Mouse (Mus musculus) E14TG2a.4 (cell line): ENCODE data around the gene Padi2.

Source experiments
- CTCF ChIP-seq: conservative IDR thresholded peaks from 2 replicates; pipeline ENCODE4 v1.5.1; 2014; ENCODE audit warnings: low read length
- NANOG ChIP-seq: IDR thresholded peaks from 2 replicates; pipeline ENCODE4 v1.6.1; 2014; ENCODE audit warnings: borderline replicate concordance, low read length, mixed read lengths
- POU5F1 ChIP-seq: IDR thresholded peaks from 2 replicates; pipeline ENCODE4 v1.6.1; 2014; ENCODE audit warnings: low read length, borderline replicate concordance

DNA sequence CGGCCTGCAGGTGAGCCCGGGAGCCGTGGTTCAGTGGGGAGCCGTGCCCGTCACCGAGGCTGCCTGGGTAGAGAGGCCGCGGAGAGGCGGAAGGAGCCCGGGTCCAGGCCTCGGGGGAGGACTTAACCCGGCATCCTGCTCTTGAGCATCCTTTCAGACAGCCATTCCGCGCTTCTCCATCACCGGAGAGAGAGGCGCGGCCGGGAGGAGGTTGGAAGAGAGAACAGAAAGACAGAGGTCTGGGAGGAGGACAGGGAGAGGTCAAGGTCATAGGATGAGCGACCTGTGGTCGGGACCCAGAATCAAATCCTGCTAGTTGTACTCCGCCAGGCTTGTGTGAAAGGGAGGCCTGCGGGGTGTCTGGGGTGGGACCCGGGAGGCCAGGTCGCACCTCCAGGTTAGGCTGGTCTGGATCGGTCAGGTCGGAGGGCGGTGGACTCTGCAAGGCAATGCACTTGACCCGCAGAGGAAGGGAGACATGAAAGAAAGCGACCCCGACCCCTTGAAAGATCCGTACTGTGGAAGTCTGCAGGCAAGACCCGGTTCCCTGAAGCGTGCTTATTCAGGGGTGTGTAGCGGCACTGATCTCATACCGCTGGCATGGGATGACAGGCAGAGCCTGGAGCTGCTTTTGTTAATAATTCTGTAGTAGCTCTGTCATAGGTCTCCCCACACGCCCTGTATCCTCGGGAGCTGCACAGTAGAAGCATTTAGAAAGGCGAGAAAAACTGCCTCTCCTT lies 55.5 kb downstream of the Padi2 start:
- TF ChIP-seq CTCF (no peak), NANOG (no peak), POU5F1 (no peak)
